Mouse (Mus musculus) neural tube, embryonic 11.5 days (tissue): ENCODE results near the gene Ipcef1. TPM values are rescaled to one million over a fixed set of nuclear protein-coding genes. Genes with fewer than 3 reads are reported as not detected.
"Not testable (repeated sequence)": the region's sequence is repeated elsewhere in the genome, so short reads cannot be mapped to it uniquely, and the experiment has no call there.

Source experiments
- ATAC-seq: fragments of 200-750 bp; cut with Nextera tagmentation; 2 replicates; pipeline ENCODE4 v1.8.0; 2017; ENCODE audit warnings: moderate number of reproducible peaks, mild to moderate bottlenecking, moderate TSS enrichment, moderate library complexity; ENCODE audit not compliant: insufficient read depth, low FRiP score, low TSS enrichment
- DNase-seq: peaks from one replicate; pipeline ENCODE4 v3.0.0-alpha.2; 2015; ENCODE audit warnings: low spot score
- H3K27ac ChIP-seq: fragments of 300-500 bp; sonication (generic); 2 replicates; pipeline ENCODE4 v1.5.1; 2014; ENCODE audit warnings: low read depth, mild to moderate bottlenecking, low read length
- H3K27me3 ChIP-seq: fragments of 300-500 bp; sonication (generic); 2 replicates; pipeline ENCODE4 v1.6.1; 2014; ENCODE audit warnings: mild to moderate bottlenecking, low read length, mixed read lengths; ENCODE audit not compliant: control insufficient read depth, insufficient read depth
- H3K36me3 ChIP-seq: fragments of 300-500 bp; sonication (generic); 2 replicates; pipeline ENCODE4 v1.6.1; 2014; ENCODE audit warnings: mild to moderate bottlenecking, low read length, moderate library complexity, mixed read lengths; ENCODE audit not compliant: control insufficient read depth, insufficient read depth
- H3K4me1 ChIP-seq: fragments of 300-500 bp; sonication (generic); 2 replicates; pipeline ENCODE4 v1.6.1; 2014; ENCODE audit warnings: low read length, mixed read lengths; ENCODE audit not compliant: control insufficient read depth, insufficient read depth
- H3K4me2 ChIP-seq: fragments of 300-500 bp; sonication (generic); 2 replicates; pipeline ENCODE4 v1.6.1; 2014; ENCODE audit warnings: low read depth, mild to moderate bottlenecking, moderate library complexity
- H3K4me3 ChIP-seq: fragments of 300-500 bp; sonication (generic); 2 replicates; pipeline ENCODE4 v1.5.1; 2014; ENCODE audit warnings: low read depth, low read length
- H3K9ac ChIP-seq: fragments of 300-500 bp; sonication (generic); 2 replicates; pipeline ENCODE4 v1.6.1; 2014; ENCODE audit warnings: mild to moderate bottlenecking, low read length
- H3K9me3 ChIP-seq: fragments of 300-500 bp; sonication (generic); 2 replicates; pipeline ENCODE4 v1.6.1; 2016; ENCODE audit warnings: low read length; ENCODE audit not compliant: control insufficient read depth
- WGBS: fragments of 180-500 bp; shearing (Covaris S2); extraction: QIAGEN DNeasy Blood & Tissue Kit; methylation state at CpG from one replicate; pipeline ENCODE4 v1.1.7; 2014; 5-methylcytosine and 5-hydroxymethylcytosine counted together
- polyA plus RNA-seq: library from polyadenylated mRNA; unstranded; fragments of >200 nt; fragmentation: Nextera tagmentation; extraction: Ambion mirVana; gene quantifications from 2 replicates; pipeline ENCODE4 v1.2.1, GENCODE M21; 2014

Ipcef1 gene
- polyA plus RNA-seq, 1 experiment from 2014 or later, result 0.09 TPM

DNA sequence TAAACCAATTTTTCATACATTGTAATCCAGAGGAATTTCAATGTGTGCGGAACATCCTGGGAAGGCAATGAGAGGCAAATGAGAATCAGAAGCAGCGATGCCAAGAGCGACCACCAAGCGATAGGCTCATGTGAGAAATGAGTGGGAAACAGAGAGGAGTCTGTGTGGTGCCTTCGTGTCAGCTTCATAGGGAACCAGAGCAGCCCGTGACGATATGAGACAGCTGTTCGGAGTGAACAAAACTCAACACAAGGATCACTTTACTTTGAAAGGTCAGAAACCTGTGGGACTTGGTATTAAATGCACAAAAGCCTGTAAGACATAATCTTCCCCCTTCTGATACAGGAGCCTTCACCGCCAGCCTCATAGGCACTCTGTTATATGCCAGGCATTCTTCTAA, 31.7 kb downstream of the Ipcef1 start:
- no peak overlapping the region for H3K27ac ChIP-seq
- no peaks in the 10 kb centered on the region for H3K27me3 ChIP-seq
- DNase-seq, result no peak
- ATAC-seq, result no peak
- no peaks in the 10 kb centered on the region for H3K36me3 ChIP-seq
- H3K9ac ChIP-seq, result no peak overlapping the region
- no peaks in the 10 kb centered on the region for H3K9me3 ChIP-seq
- WGBS, result 86% methylated on average over 9 of the region's 9 CpGs
- H3K4me3 ChIP-seq, result no peak overlapping the region
- H3K4me2 ChIP-seq, result no peak overlapping the region
- no peaks in the 10 kb centered on the region for H3K4me1 ChIP-seq

DNA sequence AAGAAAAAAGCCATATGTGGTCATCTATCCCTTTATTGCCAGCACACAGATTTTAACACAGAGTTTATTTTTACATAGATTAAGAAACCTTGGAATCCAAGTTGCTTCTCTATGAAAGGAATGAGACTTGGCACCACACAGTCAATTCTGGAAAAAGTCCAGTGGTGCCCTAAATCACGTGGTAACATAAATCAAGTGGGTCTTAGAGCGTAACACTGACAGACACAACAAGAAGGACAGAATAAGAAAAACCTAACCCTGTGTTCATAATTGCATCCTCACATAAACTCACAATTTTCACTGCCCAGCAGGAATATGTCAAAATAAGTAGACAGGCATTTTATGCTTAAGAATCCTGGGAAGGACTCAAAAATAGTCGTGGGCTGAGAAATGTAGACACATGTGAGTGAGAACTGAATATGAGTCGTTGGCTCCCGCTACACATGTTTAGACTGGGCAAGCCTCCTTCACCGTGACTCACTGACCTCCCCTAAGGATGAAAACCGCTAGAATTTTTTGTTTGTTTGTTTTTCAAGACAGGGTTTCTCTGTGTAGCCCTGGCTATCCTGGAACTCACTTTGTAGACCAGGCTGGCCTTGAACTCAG, 32.4 kb downstream of the Ipcef1 start:
- H3K9me3 ChIP-seq, result no peaks in the 10 kb centered on the region
- DNase-seq (no peak), ATAC-seq (no peak)
- no peaks in the 10 kb centered on the region for H3K4me1 ChIP-seq
- no peaks in the 10 kb centered on the region for H3K36me3 ChIP-seq
- WGBS, result 81% methylated on average over 7 of the region's 7 CpGs
- no peak overlapping the region for H3K4me3 ChIP-seq
- H3K9ac ChIP-seq, result no peak overlapping the region
- H3K4me2 ChIP-seq, result no peak overlapping the region
- H3K27me3 ChIP-seq, result no peaks in the 10 kb centered on the region
- H3K27ac ChIP-seq, result no peak overlapping the region

DNA sequence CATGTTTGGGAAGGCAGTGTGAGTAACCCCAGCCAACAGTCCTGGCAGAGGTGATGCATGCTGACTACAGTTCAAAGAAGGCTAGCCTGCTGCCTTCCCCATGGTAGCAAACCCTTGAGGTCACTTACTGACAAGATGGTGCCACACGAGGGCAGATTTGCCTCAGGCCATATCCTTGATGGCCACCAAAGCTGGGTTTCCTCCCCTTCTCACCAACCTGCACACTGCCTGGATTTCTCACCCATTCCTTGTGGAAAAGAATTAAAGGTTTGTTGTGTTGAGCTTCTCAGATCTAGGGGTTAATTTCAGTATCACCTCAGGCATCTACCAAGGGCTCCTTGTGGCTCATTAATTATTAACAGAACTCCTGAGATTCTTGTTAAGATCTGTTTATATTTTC, 37.1 kb downstream of the Ipcef1 start:
- no peak overlapping the region for H3K4me3 ChIP-seq
- H3K4me2 ChIP-seq, result no peak overlapping the region
- H3K36me3 ChIP-seq, result no peaks in the 10 kb centered on the region
- 43% methylated on average over 1 of the region's 1 CpGs for WGBS
- H3K9ac ChIP-seq, result no peak overlapping the region
- DNase-seq, result no peak
- H3K9me3 ChIP-seq, result no peaks in the 10 kb centered on the region
- no peaks in the 10 kb centered on the region for H3K27me3 ChIP-seq
- H3K27ac ChIP-seq, result no peak overlapping the region
- no peak for ATAC-seq
- H3K4me1 ChIP-seq, result no peaks in the 10 kb centered on the region

DNA sequence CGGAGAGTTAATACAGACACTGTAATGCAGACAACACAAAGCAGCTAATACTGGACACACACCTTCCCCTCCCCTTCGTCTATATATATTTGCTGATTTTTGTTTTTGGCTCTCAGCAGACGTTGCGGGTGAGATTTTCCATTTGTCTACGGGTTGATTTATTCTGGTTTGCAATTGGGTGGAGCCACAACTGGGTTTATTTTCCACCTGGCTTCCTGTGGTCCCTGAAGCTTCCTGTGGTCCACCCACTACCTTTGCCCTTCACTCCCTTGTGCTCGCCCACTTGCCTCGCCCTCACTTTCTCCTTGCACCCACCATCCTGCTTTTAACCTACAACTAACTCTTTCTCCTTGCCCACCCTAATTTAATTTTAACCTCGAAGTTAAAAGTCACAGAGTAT, 41.7 kb downstream of the Ipcef1 start:
- Histone ChIP-seq H3K4me2 (no peak overlapping the region), H3K27ac (no peak overlapping the region), H3K4me1 (no peaks in the 10 kb centered on the region), H3K9ac (no peak overlapping the region), H3K9me3 (no peaks in the 10 kb centered on the region), H3K27me3 (no peaks in the 10 kb centered on the region), H3K4me3 (no peak overlapping the region), H3K36me3 (no peaks in the 10 kb centered on the region)
- DNase-seq (no peak), ATAC-seq (no peak)
- WGBS, result 86% methylated on average over 8 of the region's 8 CpGs

DNA sequence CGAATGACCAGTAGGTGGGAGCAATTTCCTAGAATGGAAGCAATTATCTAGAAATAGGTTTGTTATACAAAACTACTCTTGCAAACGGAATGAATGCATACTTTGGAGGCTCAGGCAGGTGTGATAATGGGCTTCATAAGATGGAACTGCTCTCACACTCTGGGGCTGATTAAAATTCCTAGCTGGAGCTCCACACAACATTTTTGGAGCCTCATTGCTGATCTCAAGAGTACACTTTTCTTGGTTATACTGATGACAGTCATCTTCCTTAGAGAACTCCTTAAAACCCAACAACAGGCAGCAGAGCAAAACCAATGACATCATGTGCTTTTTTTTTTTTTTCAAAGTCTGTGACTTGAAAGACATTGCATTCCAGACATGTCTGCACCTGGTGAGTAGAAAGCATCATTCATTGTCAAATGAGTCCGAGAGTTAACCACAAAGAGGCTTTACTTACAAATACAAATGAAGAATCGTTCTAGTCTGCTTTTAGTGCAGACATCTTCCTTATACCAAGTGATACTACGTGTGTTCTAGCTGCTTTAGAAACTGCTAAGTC, 47.2 kb downstream of the Ipcef1 start:
- ATAC-seq, result no peak
- 66% methylated on average over 5 of the region's 5 CpGs for WGBS
- no peak overlapping the region for H3K9ac ChIP-seq

DNA sequence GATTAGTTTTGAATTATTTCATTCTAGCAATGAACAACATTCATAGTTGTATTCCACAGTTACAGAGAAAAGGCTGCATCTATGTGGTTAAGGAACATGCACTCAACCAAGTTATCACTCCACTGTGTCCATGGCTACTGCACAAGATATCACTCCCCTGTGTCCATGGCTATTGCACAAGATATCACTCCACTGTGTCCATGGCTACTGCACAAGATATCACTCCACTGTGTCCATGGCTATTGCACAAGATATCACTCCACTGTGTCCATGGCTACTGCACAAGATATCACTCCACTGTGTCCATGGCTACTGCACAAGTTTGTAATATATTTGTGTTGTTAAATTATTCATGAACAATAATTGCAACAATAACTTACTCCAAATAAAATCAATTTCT, 48.4 kb downstream of the Ipcef1 start:
- H3K9me3 ChIP-seq, H3K9ac ChIP-seq, H3K27ac ChIP-seq, H3K4me3 ChIP-seq, DNase-seq, H3K4me1 ChIP-seq, H3K36me3 ChIP-seq, H3K4me2 ChIP-seq, H3K27me3 ChIP-seq, ATAC-seq: not testable (repeated sequence)

More for the DNA sequence above, 47.2 kb downstream of the Ipcef1 start:
- H3K4me1 ChIP-seq, result no peaks in the 10 kb centered on the region
- no peaks in the 10 kb centered on the region for H3K27me3 ChIP-seq
- H3K27ac ChIP-seq, result no peak overlapping the region
- no peaks in the 10 kb centered on the region for H3K36me3 ChIP-seq
- no peak for DNase-seq
- H3K4me3 ChIP-seq, result no peak overlapping the region
- no peak overlapping the region for H3K4me2 ChIP-seq
- no peaks in the 10 kb centered on the region for H3K9me3 ChIP-seq

DNA sequence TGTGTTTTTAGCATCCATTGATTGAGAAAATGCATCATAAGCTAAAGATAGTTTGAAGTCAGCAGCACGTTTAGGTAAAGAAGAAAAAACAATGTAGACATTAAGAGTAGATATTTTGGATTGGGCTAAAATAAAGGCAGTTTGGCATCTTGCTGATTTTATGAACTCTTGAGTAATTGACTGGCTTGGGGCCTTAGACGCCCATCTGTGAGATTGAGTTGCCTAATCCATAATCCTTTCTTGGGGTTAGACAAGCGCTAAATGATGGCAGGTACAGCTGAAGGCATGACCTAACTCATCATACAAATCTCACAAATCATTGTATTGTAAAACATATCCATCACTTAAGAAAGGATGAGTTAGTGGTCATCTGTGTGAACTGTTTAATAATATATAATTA, 52.9 kb downstream of the Ipcef1 start:
- Histone ChIP-seq H3K27ac (no peak overlapping the region), H3K27me3 (no peaks in the 10 kb centered on the region), H3K4me2 (no peak overlapping the region), H3K4me3 (no peak overlapping the region), H3K9ac (no peak overlapping the region), H3K9me3 (no peaks in the 10 kb centered on the region), H3K4me1 (no peaks in the 10 kb centered on the region), H3K36me3 (no peaks in the 10 kb centered on the region)
- no peak for DNase-seq
- WGBS, result 86% methylated on average over 3 of the region's 3 CpGs
- ATAC-seq, result no peak

DNA sequence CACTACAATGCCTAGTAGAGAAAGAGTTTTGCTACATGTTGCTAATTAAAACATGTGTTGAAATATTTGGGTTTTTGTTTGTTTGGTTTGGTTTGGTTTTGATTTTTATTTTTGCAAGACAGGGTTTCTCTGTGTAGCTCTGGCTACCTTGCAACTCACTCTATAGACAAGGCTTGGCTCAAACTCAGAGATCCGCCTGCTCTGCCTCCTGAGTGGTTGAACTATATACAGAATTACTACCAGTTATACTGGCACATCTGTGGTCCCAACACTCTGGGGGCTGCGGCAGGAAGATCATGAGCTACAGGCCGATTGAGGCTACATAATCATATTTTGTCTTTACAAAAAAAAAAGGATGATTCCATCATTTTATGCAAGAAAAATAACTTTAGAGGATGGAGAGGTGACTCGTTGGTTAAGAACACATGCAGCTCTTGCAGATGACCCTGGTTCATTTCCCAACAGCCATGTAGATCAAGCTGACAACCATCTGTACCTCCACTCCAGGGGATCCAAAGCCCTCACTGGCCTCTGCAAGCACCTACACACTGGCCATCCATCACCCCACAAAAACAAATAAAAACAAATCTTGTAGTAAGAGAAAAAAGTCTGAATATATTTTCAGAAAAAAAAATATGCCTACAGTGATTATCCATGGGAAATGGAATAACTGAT, 53.6 kb downstream of the Ipcef1 start:
- Histone ChIP-seq H3K27ac (no peak overlapping the region), H3K9me3 (no peaks in the 10 kb centered on the region), H3K9ac (no peak overlapping the region), H3K4me3 (no peak overlapping the region), H3K36me3 (no peaks in the 10 kb centered on the region), H3K27me3 (no peaks in the 10 kb centered on the region), H3K4me2 (no peak overlapping the region), H3K4me1 (no peaks in the 10 kb centered on the region)
- ATAC-seq (no peak), DNase-seq (no peak)
- whole genome bisulfite sequencing, result 83% methylated on average over 4 of the region's 4 CpGs

DNA sequence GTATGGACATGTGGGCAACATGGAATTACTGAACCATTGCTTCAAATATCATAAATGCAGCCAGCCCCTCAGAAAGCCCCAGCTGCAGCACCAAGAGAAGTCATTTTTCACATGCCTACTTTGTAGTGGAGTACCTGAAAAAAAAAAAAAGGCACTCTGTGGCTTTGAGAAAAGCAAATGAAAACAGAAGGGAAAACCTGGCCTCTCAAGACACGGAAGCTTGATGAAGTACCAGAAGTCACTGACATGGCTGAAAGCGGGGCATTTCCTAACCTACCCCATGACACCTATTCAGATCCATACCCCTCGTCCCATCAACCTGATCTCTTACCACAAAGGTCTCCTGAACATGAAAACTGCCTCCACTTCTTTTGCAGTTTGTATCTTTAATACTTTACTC, 55.4 kb downstream of the Ipcef1 start:
- Histone ChIP-seq H3K4me1 (no peaks in the 10 kb centered on the region), H3K9me3 (no peaks in the 10 kb centered on the region), H3K4me3 (no peak overlapping the region), H3K27ac (no peak overlapping the region), H3K27me3 (no peaks in the 10 kb centered on the region), H3K36me3 (no peaks in the 10 kb centered on the region), H3K9ac (no peak overlapping the region), H3K4me2 (no peak overlapping the region)
- 84% methylated on average over 3 of the region's 3 CpGs for WGBS
- ATAC-seq (no peak), DNase-seq (no peak)
